Mouse (Mus musculus): ENCODE measurements around the gene Iqcn.
A peak's percentile ranks its signal among the peaks of the same experiment; 100 is the strongest.

Gene Iqcn

GRCm38 (mm10) chr8:70756476-70757040, 53.3 kb downstream of the Iqcn start:
- no peak for DNase-seq

GRCm38 (mm10) chr8:70757523-70758307, 54.5 kb downstream of the Iqcn start:
- DNase-seq, result no peak

- no peak for DNase-seq
Observed at GRCm38 (mm10) chr8:70758308-70758615, 55.0 kb downstream of the Iqcn start.

GRCm38 (mm10) chr8:70758616-70759561, 55.6 kb downstream of the Iqcn start:
- no peak for DNase-seq

- no peak for DNase-seq
Observed at GRCm38 (mm10) chr8:70760350-70760749, 57.1 kb downstream of the Iqcn start.

- DNase-seq, result peak; percentile 98
Observed at GRCm38 (mm10) chr8:70760775-70761406, 57.6 kb downstream of the Iqcn start, which contains the start of gene Mpv17l2. Gene Mpv17l2 (minus strand): TSS chr8:70760946.

GRCm38 (mm10) chr8:70762118-70762517, 58.9 kb downstream of the Iqcn start:
- no peak for DNase-seq

GRCm38 (mm10) chr8:70763354-70763753, 60.1 kb downstream of the Iqcn start:
- DNase-seq, result peak; percentile 64

GRCm38 (mm10) chr8:70764026-70764425, 60.8 kb downstream of the Iqcn start:
- DNase-seq, result no peak

GRCm38 (mm10) chr8:70764676-70765075, 61.4 kb downstream of the Iqcn start:
- DNase-seq, result no peak

- no peak for DNase-seq
Observed at GRCm38 (mm10) chr8:70765329-70765728, 62.1 kb downstream of the Iqcn start.

GRCm38 (mm10) chr8:70765838-70766570, 62.7 kb downstream of the Iqcn start:
- DNase-seq, result peak; percentile 52

GRCm38 (mm10) chr8:70766571-70767440, 63.5 kb downstream of the Iqcn start:
- DNase-seq, result peak; percentile 91

Measured in kidney, postnatal 14 days (tissue).